Mouse (Mus musculus) liver, embryonic 14.5 days (tissue): Measurements from ENCODE around the gene Smc4.

Experiments used
- CTCF ChIP-seq: IDR thresholded peaks from 2 replicates; pipeline ENCODE4 v1.5.1; 2016; ENCODE audit warnings: antibody characterized with exemption, low read depth, control low read depth
- EP300 ChIP-seq: IDR thresholded peaks from 2 replicates; pipeline ENCODE4 v1.6.1; 2016; ENCODE audit warnings: antibody characterized with exemption, low read depth

GRCm38 (mm10) chr3:68956454-68956853, 48.1 kb upstream of the Smc4 start:
- TF ChIP-seq CTCF (no peak), EP300 (no peak)
